Mouse (Mus musculus): ENCODE measurements around the gene Clic4. TPM values are rescaled to one million over a fixed set of nuclear protein-coding genes. Genes with fewer than 3 reads are reported as not detected.

Clic4 gene
- total RNA-seq, 2 experiments from 2014 or later: 31.0 to 31.6 TPM

- no peak for DNase-seq (ENCODE audit: low spot score in 2 of 2)
Measured at GRCm38 (mm10) chr4:135260434-135260833, 12.2 kb downstream of the Clic4 start.

- DNase-seq (ENCODE audit: low spot score in 2 of 2): peak; percentile 17 to 28
Measured at GRCm38 (mm10) chr4:135258521-135258920, 14.1 kb downstream of the Clic4 start.

GRCm38 (mm10) chr4:135257881-135258476 lies 14.6 kb downstream of the Clic4 start:
- DNase-seq (ENCODE audit: low spot score in 2 of 2): no peak

- no peak for DNase-seq (ENCODE audit: low spot score in 2 of 2)
Measured at GRCm38 (mm10) chr4:135256536-135257450, 15.8 kb downstream of the Clic4 start.

- no peak for DNase-seq (ENCODE audit: low spot score in 2 of 2)
Measured at GRCm38 (mm10) chr4:135254770-135255169, 17.8 kb downstream of the Clic4 start.

GRCm38 (mm10) chr4:135254321-135254720 lies 18.3 kb downstream of the Clic4 start:
- no peak for DNase-seq (ENCODE audit: low spot score in 2 of 2)

GRCm38 (mm10) chr4:135253239-135254039 lies 19.2 kb downstream of the Clic4 start:
- no peak for DNase-seq (ENCODE audit: low spot score in 2 of 2)

- DNase-seq (ENCODE audit: low spot score in 2 of 2): no peak
Measured at GRCm38 (mm10) chr4:135251801-135252200, 20.8 kb downstream of the Clic4 start.

- DNase-seq (ENCODE audit: low spot score in 2 of 2): no peak
Measured at GRCm38 (mm10) chr4:135248250-135249018, 24.2 kb downstream of the Clic4 start.

- no peak for DNase-seq (ENCODE audit: low spot score in 2 of 2)
Measured at GRCm38 (mm10) chr4:135246866-135247756, 25.5 kb downstream of the Clic4 start.

- DNase-seq (ENCODE audit: low spot score in 2 of 2): no peak
Measured at GRCm38 (mm10) chr4:135246444-135246843, 26.2 kb downstream of the Clic4 start.

GRCm38 (mm10) chr4:135245841-135246240 lies 26.8 kb downstream of the Clic4 start:
- DNase-seq (ENCODE audit: low spot score in 2 of 2): no peak

- no peak for DNase-seq (ENCODE audit: low spot score in 2 of 2)
Measured at GRCm38 (mm10) chr4:135244335-135244734, 28.3 kb downstream of the Clic4 start.

- DNase-seq (ENCODE audit: low spot score in 2 of 2): no peak
Measured at GRCm38 (mm10) chr4:135242913-135243541, 29.6 kb downstream of the Clic4 start.

- DNase-seq (ENCODE audit: low spot score in 2 of 2): no peak
Measured at GRCm38 (mm10) chr4:135242383-135242782, 30.2 kb downstream of the Clic4 start.

- DNase-seq (ENCODE audit: low spot score in 2 of 2): no peak
Measured at GRCm38 (mm10) chr4:135241669-135242068, 30.9 kb downstream of the Clic4 start.

GRCm38 (mm10) chr4:135241106-135241505 lies 31.5 kb downstream of the Clic4 start:
- DNase-seq (ENCODE audit: low spot score in 2 of 2): no peak

GRCm38 (mm10) chr4:135240329-135240728 lies 32.3 kb downstream of the Clic4 start:
- DNase-seq (ENCODE audit: low spot score in 2 of 2): no peak
